Mouse (Mus musculus) kidney, postnatal 25 days (tissue): ENCODE measurements around the gene Actn1.

Experiments
- DNase-seq, 2 experiments: peaks; one replicate each; pipeline ENCODE4 v3.0.0; 2021; ENCODE audit warnings: mixed read lengths in 2 of 2

Actn1 gene

GRCm38 (mm10) chr12:80259216-80260055, 735 bp downstream of the Actn1 start:
- peak; percentile 67 to 87 for DNase-seq

- DNase-seq = no peak
These were observed 1.5 kb downstream of the Actn1 start for GRCm38 (mm10) chr12:80258520-80259215.

GRCm38 (mm10) chr12:80251978-80252377, 8.2 kb downstream of the Actn1 start:
- DNase-seq = no peak

GRCm38 (mm10) chr12:80251554-80251953, 8.6 kb downstream of the Actn1 start:
- no peak for DNase-seq

- peak in 1 of 2 experiments; percentile 30 for DNase-seq
These were observed 10.6 kb downstream of the Actn1 start for GRCm38 (mm10) chr12:80249539-80249938.

GRCm38 (mm10) chr12:80247067-80247466, 13.1 kb downstream of the Actn1 start:
- DNase-seq = no peak

GRCm38 (mm10) chr12:80246505-80246904, 13.7 kb downstream of the Actn1 start:
- DNase-seq = peak in 1 of 2 experiments; percentile 28

GRCm38 (mm10) chr12:80244755-80245154, 15.4 kb downstream of the Actn1 start:
- no peak for DNase-seq

GRCm38 (mm10) chr12:80244127-80244526, 16.0 kb downstream of the Actn1 start:
- no peak for DNase-seq

GRCm38 (mm10) chr12:80243335-80243734, 16.8 kb downstream of the Actn1 start:
- DNase-seq = no peak

GRCm38 (mm10) chr12:80239445-80239844, 20.7 kb downstream of the Actn1 start:
- peak in 1 of 2 experiments; percentile 28 for DNase-seq

GRCm38 (mm10) chr12:80238523-80238922, 21.6 kb downstream of the Actn1 start:
- no peak for DNase-seq

GRCm38 (mm10) chr12:80235295-80235694, 24.9 kb downstream of the Actn1 start:
- no peak for DNase-seq

GRCm38 (mm10) chr12:80234226-80234625, 25.9 kb downstream of the Actn1 start:
- no peak for DNase-seq

GRCm38 (mm10) chr12:80232840-80233218, 27.3 kb downstream of the Actn1 start:
- DNase-seq = no peak

GRCm38 (mm10) chr12:80232076-80232839, 27.9 kb downstream of the Actn1 start:
- no peak for DNase-seq

- no peak for DNase-seq
These were observed 28.9 kb downstream of the Actn1 start for GRCm38 (mm10) chr12:80231317-80231716.

GRCm38 (mm10) chr12:80230854-80231253, 29.3 kb downstream of the Actn1 start:
- DNase-seq = no peak

- peak; percentile 93 to 96 for DNase-seq
These were observed 30.0 kb downstream of the Actn1 start for GRCm38 (mm10) chr12:80230111-80230700.

- peak in 1 of 2 experiments; percentile 48 for DNase-seq
These were observed 31.0 kb downstream of the Actn1 start for GRCm38 (mm10) chr12:80229010-80229800.

GRCm38 (mm10) chr12:80228356-80228755, 31.8 kb downstream of the Actn1 start:
- no peak for DNase-seq

- peak; percentile 20 to 49 for DNase-seq
These were observed 32.3 kb downstream of the Actn1 start for GRCm38 (mm10) chr12:80227835-80228234.
